In the genomic region with DNA sequence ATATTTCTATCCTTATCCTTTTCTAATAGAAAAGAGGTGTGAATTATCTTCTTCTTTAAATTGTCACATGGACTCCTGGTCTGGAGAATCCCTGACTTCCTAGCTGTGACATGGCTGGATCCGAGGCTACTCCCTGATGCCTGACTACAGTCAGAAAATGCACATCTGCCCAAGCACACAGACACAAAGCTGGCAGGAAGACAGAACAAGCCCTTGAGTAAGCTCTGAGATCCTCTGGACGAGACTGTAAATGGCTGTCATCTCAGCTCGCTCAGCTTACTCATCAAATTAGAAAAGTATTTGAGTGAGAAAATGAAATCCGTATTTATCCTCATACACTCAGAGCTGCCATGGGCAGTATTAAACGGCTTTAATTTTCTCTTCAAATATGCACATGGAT, we compare ENCODE assay signal across 17 mouse cellular contexts.
"Had no signal": no experiment of that assay in that cellular context is flagged by ENCODE, and none has a peak within 500 bp of the region (broad histone marks: within the 10 kb centered on the region; RNA-seq: fewer than 3 reads in every experiment).

No protein-coding gene starts in this region.

- H3K36me3 ChIP-seq: lung, embryonic 15.5 days; midbrain, embryonic 13.5 days; neural tube, embryonic 12.5 days; stomach, embryonic 15.5 days had no signal

- DNase-seq: lung, adult 18-20 months; lung, postnatal 14 days; lung, postnatal 36 days; right cerebral cortex, postnatal 14 days; thymus, adult 18-20 months; thymus, postnatal 14 days; thymus, postnatal 36 days had no signal

- ATAC-seq: lung, postnatal 0 days; midbrain, embryonic 13.5 days; midbrain, embryonic 16.5 days had no signal

- H3K4me2 ChIP-seq: lung, embryonic 15.5 days; midbrain, embryonic 13.5 days; neural tube, embryonic 12.5 days; stomach, embryonic 15.5 days had no signal

- H3K9me3 ChIP-seq: lung, embryonic 15.5 days; megakaryocyte, embryonic 14.5 days; midbrain, embryonic 13.5 days; neural tube, embryonic 12.5 days; stomach, embryonic 15.5 days had no signal

- H3K4me1 ChIP-seq: lung, embryonic 15.5 days; megakaryocyte, embryonic 14.5 days; midbrain, embryonic 13.5 days; neural tube, embryonic 12.5 days; stomach, embryonic 15.5 days had no signal

- H3K27me3 ChIP-seq: lung, embryonic 15.5 days; megakaryocyte, embryonic 14.5 days; midbrain, embryonic 13.5 days; neural tube, embryonic 12.5 days; stomach, embryonic 15.5 days had no signal

- H3K4me3 ChIP-seq: lung, embryonic 15.5 days; megakaryocyte, embryonic 14.5 days; midbrain, embryonic 13.5 days; neural tube, embryonic 12.5 days; stomach, embryonic 15.5 days had no signal

- H3K9ac ChIP-seq: liver, embryonic 14.5 days; lung, embryonic 15.5 days; midbrain, embryonic 13.5 days; neural tube, embryonic 12.5 days; stomach, embryonic 15.5 days had no signal

- H3K27ac ChIP-seq: liver, embryonic 14.5 days; lung, embryonic 15.5 days; macrophage; midbrain, embryonic 13.5 days; neural tube, embryonic 12.5 days; stomach, embryonic 15.5 days; stomach, postnatal 0 days had no signal
